Mouse (Mus musculus): ENCODE data around the gene Gdf3.
A peak's percentile ranks its signal among the peaks of the same experiment; 100 is the strongest.

GRCm38 (mm10) chr6:122614047-122614446 is 4.2 kb upstream of the Gdf3 start:
- TF ChIP-seq CTCF (IDR thresholded peaks at IDR 0.05), result peak; percentile 61
- no peak for TF ChIP-seq EP300 (IDR thresholded peaks at IDR 0.05)
